Mouse (Mus musculus) skeletal muscle tissue, adult 2 months (tissue): ENCODE measurements around the gene Gm28557.
"Not testable (repeated sequence)": the region's sequence is repeated elsewhere in the genome, so short reads cannot be mapped to it uniquely, and the experiment has no call there.

Source experiments
- DNase-seq: peaks from one replicate; pipeline ENCODE4 v3.0.0-alpha.2; 2012; ENCODE audit warnings: low read depth, low spot score

Gene Gm28557

DNA sequence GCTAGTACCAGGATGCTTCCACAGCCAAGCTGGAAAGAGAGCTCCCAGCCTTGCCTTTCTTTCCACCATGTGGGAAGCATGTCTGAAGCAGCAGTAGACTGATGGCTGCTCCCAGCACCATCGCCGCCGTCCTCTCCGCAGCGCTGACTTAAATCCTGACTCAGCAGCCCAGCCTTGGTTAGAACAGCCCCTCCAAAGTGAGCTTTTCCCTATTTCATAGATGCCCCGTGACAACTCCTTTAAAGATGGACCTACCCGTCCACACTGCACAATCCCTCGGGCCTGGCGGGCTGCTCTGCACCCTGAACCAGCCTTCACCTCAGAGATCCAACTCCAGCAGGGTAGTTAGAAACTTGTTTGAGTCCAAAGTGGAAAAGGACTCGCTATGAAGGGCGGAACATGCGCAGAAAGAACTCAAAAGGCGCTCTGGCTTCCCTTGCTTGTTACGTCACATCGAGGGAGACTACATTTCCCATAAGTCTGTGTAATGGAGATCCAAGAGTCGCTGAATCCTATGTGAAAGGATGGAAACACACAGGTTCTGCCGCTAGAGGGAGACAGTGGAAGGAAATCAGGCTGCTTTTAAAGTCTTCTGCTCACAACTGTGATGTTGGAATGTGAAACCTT is at the start of gene Gm28557:
Gm28557 (minus strand) TSS at position 411 of the 627 bp plus-strand sequence.
- peak; percentile 95 for DNase-seq

DNA sequence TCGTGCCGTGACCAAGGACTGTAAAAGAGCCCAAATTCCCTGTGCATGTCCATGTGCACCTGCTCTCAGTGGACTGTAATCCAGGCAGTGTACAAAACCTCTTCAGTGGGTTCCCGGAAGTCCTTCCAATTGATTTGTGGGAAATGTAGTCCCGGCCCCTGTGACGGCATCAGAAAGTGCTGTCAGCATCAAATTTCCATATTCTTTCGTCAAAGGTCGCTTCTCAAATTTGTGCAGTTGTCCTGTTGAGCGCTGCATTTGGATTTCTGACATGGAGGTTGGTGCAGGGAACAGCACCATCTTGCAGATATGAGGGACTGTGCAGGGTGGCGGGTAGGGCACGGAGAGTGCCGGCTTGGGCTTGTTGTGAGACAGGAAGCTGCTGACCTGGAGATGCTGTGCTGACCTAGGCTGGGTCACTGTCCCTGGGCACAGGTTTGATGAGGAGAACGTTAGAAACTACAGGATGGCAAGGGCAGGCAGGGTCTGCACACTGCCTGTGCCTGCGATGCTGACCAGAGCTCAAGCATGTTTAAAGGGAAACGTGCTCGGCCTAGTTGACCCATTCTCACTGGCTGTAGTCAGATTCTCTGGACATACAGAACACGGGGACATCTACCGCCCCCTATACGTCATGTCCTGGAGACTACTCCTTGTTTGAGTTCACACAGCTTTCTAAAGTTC is 19.8 kb upstream of the Gm28557 start:
- peak; percentile 73 for DNase-seq

GRCm38 (mm10) chr13:67127507-67127906 is 19.1 kb upstream of the Gm28557 start:
- not testable (repeated sequence) for DNase-seq

GRCm38 (mm10) chr13:67124460-67124859 is 16.1 kb upstream of the Gm28557 start:
- no peak for DNase-seq

GRCm38 (mm10) chr13:67121360-67121759 is 13.0 kb upstream of the Gm28557 start, which contains the start of gene Zfp759:
Gene Zfp759 (plus strand): TSS chr13:67121660.
- DNase-seq = not testable (repeated sequence)

GRCm38 (mm10) chr13:67116163-67116562 is 7.8 kb upstream of the Gm28557 start, which contains the start of gene Rslcan18:
Gene Rslcan18 (minus strand): TSS chr13:67116263.
- DNase-seq = not testable (repeated sequence)

GRCm38 (mm10) chr13:67113287-67113686 is 4.9 kb upstream of the Gm28557 start:
- no peak for DNase-seq

DNA sequence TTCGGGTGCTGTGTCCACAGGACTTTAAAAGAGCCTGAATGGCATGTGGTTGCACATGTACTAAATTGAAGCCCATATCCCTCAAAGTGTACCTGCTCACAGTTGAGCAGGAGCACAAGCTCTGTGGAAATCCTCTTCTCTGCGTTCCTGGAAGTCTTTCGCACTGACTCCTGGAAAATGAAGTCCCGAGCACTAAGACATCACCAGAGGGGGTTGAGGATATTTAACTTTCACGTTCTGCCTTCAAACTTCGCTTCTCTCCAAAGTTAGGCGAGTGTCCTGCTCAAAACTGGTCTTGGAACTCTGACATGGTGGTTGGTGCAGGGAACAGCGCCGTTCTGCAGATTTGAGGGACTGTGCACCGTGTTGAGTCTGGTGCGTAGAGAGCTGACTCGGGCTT is 3.7 kb upstream of the Gm28557 start:
- DNase-seq = no peak

DNA sequence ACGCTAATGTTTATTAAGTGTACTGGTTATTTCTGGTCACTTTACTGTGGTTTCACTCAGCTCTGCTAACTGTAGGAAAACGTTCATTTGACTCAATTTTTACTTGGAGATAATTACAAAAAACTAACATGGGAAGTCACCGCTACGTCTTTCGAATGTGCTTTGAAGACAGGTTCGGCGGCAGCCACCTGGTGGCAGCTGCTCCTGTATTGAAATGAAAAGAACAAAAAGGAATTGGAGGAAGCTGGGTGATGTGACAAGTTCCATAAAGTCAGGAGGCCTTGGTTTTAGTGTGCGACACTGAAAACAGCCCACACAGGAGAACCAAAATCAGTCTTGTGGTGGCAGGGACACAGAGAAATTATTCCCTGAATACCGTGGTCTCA is 410 bp upstream of the Gm28557 start:
- no peak for DNase-seq

DNA sequence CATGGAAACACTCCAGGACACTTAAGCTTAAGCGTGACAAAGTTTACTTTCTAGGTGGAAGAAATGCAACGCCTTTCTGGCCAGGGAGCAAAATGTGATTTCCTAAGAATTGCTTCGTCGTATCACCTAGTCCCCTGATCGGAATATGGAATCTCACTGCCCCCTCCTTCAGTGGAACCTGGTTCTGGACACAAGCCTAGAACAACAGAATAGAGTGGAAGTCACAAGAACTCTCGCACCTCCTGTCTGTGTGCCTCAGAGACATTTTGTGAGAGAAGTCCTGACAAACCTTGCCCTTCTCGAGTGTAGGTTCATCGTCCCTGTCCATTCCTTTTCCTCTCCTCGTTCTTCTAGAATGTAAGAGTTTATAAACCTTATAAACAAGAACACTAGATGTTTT is 723 bp downstream of the Gm28557 start:
- peak; percentile 3 for DNase-seq

DNA sequence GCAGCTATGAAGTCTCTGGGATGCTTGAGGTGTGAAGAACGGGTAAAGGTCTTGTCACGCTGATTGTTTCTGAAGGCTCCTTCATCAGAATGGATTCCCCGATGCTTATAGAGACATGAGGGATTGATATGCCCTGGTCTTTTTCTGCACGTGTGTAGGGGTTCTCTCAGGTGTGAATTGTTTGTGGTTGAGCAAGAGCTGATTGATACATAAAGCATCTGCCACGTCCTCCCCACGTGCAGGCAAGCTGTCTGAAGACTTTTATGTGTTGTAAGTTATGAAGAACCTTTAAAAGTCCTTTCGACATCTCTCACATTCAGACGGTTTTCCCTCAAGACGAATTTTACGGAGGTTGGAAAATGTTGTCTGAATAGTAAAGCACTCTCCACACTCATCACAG is 10.5 kb downstream of the Gm28557 start, which contains the start of gene Zfp708:
Zfp708 (minus strand) TSS at position 101 of the 400 bp plus-strand sequence.
- DNase-seq = no peak

DNA sequence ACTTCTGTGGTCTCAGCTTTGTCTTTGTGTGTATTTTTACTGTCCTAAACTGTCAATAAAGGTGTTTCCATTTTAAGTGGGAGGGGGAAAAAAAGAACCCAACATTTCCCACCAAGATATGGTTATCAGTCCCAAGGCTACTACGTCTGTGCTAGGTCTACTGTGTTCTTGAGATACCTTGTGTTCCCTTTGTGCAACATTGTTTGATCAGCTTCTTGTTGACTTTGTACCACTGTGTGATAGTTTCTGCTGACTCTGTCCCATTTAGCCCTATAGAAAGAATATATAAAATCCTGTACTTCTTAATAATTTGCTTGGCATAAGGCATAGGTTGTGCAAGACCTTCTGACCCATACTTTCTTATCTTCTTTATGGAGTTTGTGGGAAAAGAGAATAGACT is 18.2 kb downstream of the Gm28557 start:
- DNase-seq = no peak

DNA sequence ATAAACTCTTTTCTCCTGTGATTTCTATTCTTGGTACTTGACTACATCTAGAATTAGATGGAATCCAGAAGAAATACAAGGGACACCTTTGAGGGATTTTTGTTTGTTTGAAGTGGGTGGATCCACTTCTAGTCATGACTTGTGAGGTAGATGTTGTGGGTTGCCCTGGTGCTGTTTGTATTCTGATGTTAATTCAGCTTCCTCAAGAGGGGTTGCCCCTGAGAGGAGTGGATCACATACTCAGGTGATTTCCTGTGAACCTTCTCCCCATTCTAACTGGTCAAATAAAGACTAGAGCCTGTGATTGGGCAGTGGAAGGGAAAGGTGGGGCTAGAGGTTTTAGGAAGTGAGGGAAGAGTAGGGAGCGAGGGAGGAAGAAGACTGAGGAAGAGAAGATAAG is 26.5 kb downstream of the Gm28557 start:
- no peak for DNase-seq

- DNase-seq = peak; percentile 81
Measured at GRCm38 (mm10) chr13:67081142-67081713, 27.2 kb downstream of the Gm28557 start.

DNA sequence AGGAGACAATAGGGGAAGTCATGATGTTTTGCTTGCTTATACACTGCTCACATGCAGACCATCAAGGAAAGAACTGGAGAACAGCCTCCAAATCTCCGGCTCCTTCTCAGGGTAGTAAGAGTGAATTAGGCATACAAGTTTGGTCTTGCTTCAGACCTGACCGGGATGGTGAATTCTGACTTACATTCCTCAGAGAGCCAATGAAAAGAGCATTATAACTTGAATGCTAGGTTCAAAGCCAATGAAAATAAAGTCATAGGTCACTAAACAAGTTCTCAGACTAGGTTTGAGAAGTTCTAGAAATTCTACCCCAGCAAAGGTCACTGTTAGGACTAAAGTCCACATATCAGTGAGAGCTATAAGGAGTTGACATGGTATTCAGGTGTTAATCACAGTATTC is 31.2 kb downstream of the Gm28557 start:
- DNase-seq = no peak

GRCm38 (mm10) chr13:67072786-67073185 is 35.6 kb downstream of the Gm28557 start:
- no peak for DNase-seq

DNA sequence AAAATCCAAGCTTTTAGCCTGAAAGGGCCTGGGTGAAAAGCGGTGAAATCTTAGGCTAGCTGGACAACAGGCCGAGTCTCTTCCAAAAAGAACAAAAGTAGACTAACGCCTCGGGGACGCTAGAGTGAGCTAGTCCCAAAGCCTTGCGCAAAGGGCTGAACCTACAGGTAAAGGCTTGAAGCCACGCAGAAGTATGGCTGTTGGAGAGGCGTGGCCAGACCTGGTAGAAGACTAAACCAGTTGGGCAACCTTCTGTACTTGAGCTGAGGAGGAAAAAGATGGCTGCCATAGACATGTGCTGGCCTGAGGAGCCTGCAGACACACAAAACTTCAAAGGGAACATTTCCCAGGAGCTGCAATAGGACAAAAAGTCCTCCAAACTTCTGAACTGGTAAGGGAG is 43.0 kb downstream of the Gm28557 start:
- DNase-seq = no peak

DNA sequence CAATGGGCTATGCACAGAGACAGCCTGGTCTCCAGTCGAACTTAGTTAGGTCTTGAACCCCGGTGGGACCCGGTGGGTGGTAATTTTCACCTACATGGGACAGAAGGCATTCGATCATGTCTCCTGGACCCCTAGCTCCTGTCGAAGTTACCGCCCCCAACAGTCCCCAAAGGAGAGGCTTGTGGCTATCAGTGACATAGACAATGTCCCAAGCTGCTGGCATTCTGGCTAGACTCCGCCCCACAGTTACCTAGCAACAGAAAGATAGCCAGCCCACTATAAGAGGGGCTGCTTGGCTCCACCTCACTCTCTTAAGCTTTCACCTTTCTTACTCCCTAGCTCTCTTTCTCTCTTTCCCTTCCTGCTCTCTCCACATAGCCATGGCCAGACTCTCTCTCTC is 46.0 kb downstream of the Gm28557 start:
- DNase-seq = no peak

- DNase-seq = peak; percentile 83
Measured at GRCm38 (mm10) chr13:67060786-67061358, 47.5 kb downstream of the Gm28557 start, which contains the start of gene Zfp712. Gene Zfp712 (minus strand): TSS chr13:67061170.

DNA sequence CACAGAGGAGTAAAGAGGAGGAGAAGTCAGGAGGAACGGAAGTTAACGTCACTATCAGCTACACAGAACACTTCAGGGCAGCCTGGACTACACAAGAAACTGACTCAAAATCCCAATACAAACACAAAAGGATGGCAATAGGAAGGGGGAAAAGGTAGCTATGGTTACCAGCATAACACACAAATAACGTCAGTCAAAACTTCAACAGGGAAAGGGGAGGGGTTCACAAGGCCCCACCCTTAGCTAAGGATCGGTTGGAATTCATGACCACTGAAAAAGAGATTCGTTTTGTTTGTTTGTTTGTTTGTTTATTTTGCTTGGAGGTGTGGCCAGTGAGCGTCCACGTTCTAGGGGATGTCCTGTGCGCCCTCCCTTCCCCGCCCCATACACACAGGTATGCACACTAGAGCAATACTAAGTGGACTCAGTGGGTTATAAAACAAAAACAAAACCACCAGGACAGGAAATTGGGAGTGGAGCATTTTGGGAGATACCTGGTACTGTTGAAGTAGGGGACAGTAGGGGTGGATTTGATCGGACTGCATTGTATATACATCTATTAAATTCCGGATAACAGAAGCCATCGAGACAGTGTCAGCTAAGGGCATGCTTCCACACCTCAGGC is 48.1 kb downstream of the Gm28557 start:
- DNase-seq = peak; percentile 3
